Mouse (Mus musculus) induced T-regulatory cell, adult 2 months (primary cell): ENCODE results near the gene Iscu.
A peak's percentile ranks its signal among the peaks of the same experiment; 100 is the strongest.

Source experiments
- DNase-seq: peaks from one replicate; pipeline ENCODE4 v3.0.0-alpha.2; 2012; ENCODE audit warnings: low read depth

Gene Iscu

GRCm38 (mm10) chr5:113789075-113789788, 16.7 kb downstream of the Iscu start:
- DNase-seq = no peak

GRCm38 (mm10) chr5:113790453-113791196, 18.1 kb downstream of the Iscu start:
- DNase-seq = no peak

GRCm38 (mm10) chr5:113791197-113792095, 18.9 kb downstream of the Iscu start:
- DNase-seq = no peak

- DNase-seq = no peak
These were observed 24.0 kb downstream of the Iscu start for GRCm38 (mm10) chr5:113796401-113797148.

GRCm38 (mm10) chr5:113797149-113797882, 24.8 kb downstream of the Iscu start:
- no peak for DNase-seq

GRCm38 (mm10) chr5:113798525-113798924, 26.0 kb downstream of the Iscu start:
- DNase-seq = no peak

- DNase-seq = no peak
These were observed 27.1 kb downstream of the Iscu start for GRCm38 (mm10) chr5:113799691-113800090.

- no peak for DNase-seq
These were observed 27.7 kb downstream of the Iscu start, which contains the start of gene Tmem119 for GRCm38 (mm10) chr5:113800280-113800679. Tmem119 (minus strand) TSS chr5:113800516.

- no peak for DNase-seq
These were observed 31.9 kb downstream of the Iscu start for GRCm38 (mm10) chr5:113804395-113804966.

- no peak for DNase-seq
These were observed 32.8 kb downstream of the Iscu start for GRCm38 (mm10) chr5:113805301-113805700.

- DNase-seq = no peak
These were observed 33.9 kb downstream of the Iscu start for GRCm38 (mm10) chr5:113806414-113806813.

GRCm38 (mm10) chr5:113807712-113808111, 35.2 kb downstream of the Iscu start:
- no peak for DNase-seq

- no peak for DNase-seq
These were observed 35.6 kb downstream of the Iscu start for GRCm38 (mm10) chr5:113808177-113808576.

- DNase-seq = no peak
These were observed 37.6 kb downstream of the Iscu start for GRCm38 (mm10) chr5:113810111-113810510.

- DNase-seq = peak; percentile 59
These were observed 39.4 kb downstream of the Iscu start for GRCm38 (mm10) chr5:113811824-113812420.

GRCm38 (mm10) chr5:113812638-113813037, 40.1 kb downstream of the Iscu start:
- DNase-seq = peak; percentile 50

- DNase-seq = peak; percentile 88
These were observed 41.1 kb downstream of the Iscu start for GRCm38 (mm10) chr5:113813608-113814007.

GRCm38 (mm10) chr5:113814111-113815040, 41.8 kb downstream of the Iscu start:
- DNase-seq = peak; percentile 91

- DNase-seq = no peak
These were observed 42.5 kb downstream of the Iscu start for GRCm38 (mm10) chr5:113815041-113815389.
